Mouse (Mus musculus) heart, adult 2 months (tissue): ENCODE data around the gene Trpv4. TPM values are rescaled to one million over a fixed set of nuclear protein-coding genes. Genes with fewer than 3 reads are reported as not detected.

Experiments
- DNase-seq, 2 experiments: peaks; one replicate each; pipeline ENCODE4 v3.0.0; 2021
- H3K27ac ChIP-seq: fragments of 200-600 bp; 2 replicates; pipeline ENCODE4 v1.8.1; 2022
- H3K27me3 ChIP-seq: fragments of 200-500 bp; 2 replicates; pipeline ENCODE4 v1.6.1; 2012; ENCODE audit warnings: mild to moderate bottlenecking, low read length, inconsistent platforms, mixed read lengths; ENCODE audit not compliant: control insufficient read depth, insufficient read depth
- H3K36me3 ChIP-seq: fragments of 200-500 bp; 2 replicates; pipeline ENCODE4 v1.6.1; 2012; ENCODE audit warnings: low read length, inconsistent platforms; ENCODE audit not compliant: control insufficient read depth, insufficient read depth
- H3K4me1 ChIP-seq: fragments of 200-500 bp; 2 replicates; pipeline ENCODE4 v1.6.1; 2011; ENCODE audit warnings: low read length; ENCODE audit not compliant: control insufficient read depth, insufficient read depth
- H3K4me3 ChIP-seq: fragments of 200-600 bp; 2 replicates; pipeline ENCODE4 v1.8.1; 2022
- H3K79me2 ChIP-seq: fragments of 200-500 bp; replicated peaks from 2 replicates; pipeline ENCODE4 v1.6.1; 2012; ENCODE audit warnings: mild to moderate bottlenecking, inconsistent platforms, low read length, moderate library complexity, mixed read lengths; ENCODE audit not compliant: control insufficient read depth, insufficient read depth
- H3K9ac ChIP-seq: fragments of 200-500 bp; 2 replicates; pipeline ENCODE4 v1.6.1; 2012; ENCODE audit warnings: low read depth, mild to moderate bottlenecking, control low read depth, inconsistent platforms, low read length, mixed read lengths
- CTCF ChIP-seq: fragments of 200-600 bp; IDR thresholded peaks from 2 replicates; pipeline ENCODE4 v1.8.1; 2022; ENCODE audit warnings: antibody characterized with exemption, mild to moderate bottlenecking, moderate library complexity
- EP300 ChIP-seq: fragments of 200-500 bp; IDR thresholded peaks from 2 replicates; pipeline ENCODE4 v1.6.1; 2011; ENCODE audit warnings: low read depth, low read length, control low read depth; ENCODE audit not compliant: insufficient read depth
- POLR2A ChIP-seq: fragments of 200-500 bp; IDR thresholded peaks from 2 replicates; pipeline ENCODE4 v1.6.1; 2011; ENCODE audit warnings: mild to moderate bottlenecking, low read depth, low read length, control low read depth; ENCODE audit not compliant: insufficient read depth
- WGBS: fragments of 180-500 bp; shearing (Covaris S2); methylation state at CpG from one replicate; pipeline ENCODE4 v1.1.7; 2018; 5-methylcytosine and 5-hydroxymethylcytosine counted together
- intact Hi-C: fragments of 180-260 bp; cut with DNase I; formaldehyde crosslinking; loops from one replicate; pipeline ENCODE4 v1.15.1; 2025
- polyA plus RNA-seq: library from polyadenylated mRNA; depleted of rRNA; stranded (reverse); fragments of >200 nt; gene quantifications from 2 replicates; pipeline ENCODE4 v1.2.3, GENCODE M21; 2012
- total RNA-seq, 2 experiments: library from RNA; stranded (reverse); gene quantifications; 2 replicates each; pipeline ENCODE4 v1.2.3; 2021

Trpv4 gene
- total and polyA plus RNA-seq, 3 experiments = 3.6 to 7.5 (median 5.1) TPM

DNA sequence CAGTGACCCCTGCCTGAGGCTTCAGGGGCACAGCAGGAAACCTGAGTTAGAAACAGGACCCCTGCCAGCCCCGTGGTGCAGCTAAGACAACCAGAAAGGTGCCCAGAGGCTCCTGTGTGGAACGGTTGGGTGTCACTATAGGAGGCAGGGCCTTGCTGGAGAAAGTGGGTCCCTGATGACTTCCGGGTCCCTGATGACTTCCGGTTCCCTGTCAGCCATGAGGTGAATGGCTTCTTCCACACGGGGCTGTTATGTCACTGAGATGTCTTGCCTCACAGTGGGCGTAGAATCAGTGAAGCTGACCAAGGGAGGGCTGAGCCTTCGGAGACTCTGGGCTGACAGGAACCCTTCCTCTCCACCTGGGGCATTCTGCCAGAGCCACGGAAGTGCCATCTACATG, 16.4 kb upstream of the Trpv4 start:
- no peaks in the 10 kb centered on the region for H3K4me1 ChIP-seq
- no peak overlapping the region for H3K4me3 ChIP-seq
- H3K79me2 ChIP-seq = no peaks in the 10 kb centered on the region
- TF ChIP-seq EP300 = no peak
- no peak for TF ChIP-seq CTCF
- no peak for TF ChIP-seq POLR2A
- no peak for DNase-seq
- 78% methylated on average over 8 of the region's 8 CpGs for WGBS
- H3K36me3 ChIP-seq = no peaks in the 10 kb centered on the region
- no peak overlapping the region for H3K27ac ChIP-seq
- no peaks in the 10 kb centered on the region for H3K27me3 ChIP-seq
- no peak overlapping the region for H3K9ac ChIP-seq
- intact Hi-C loops = no loop called here

GRCm38 (mm10) chr5:114673114-114673513, 14.9 kb upstream of the Trpv4 start:
- intact Hi-C loops = no loop called here
- Histone ChIP-seq H3K4me3 (no peak overlapping the region), H3K36me3 (no peaks in the 10 kb centered on the region), H3K4me1 (no peaks in the 10 kb centered on the region), H3K79me2 (no peaks in the 10 kb centered on the region), H3K27ac (no peak overlapping the region), H3K27me3 (no peaks in the 10 kb centered on the region), H3K9ac (no peak overlapping the region)
- TF ChIP-seq CTCF (peak; percentile 27), POLR2A (no peak), EP300 (no peak)
- no peak for DNase-seq
- 84% methylated on average over 13 of the region's 13 CpGs for WGBS

- no peak overlapping the region for H3K9ac ChIP-seq
- no peaks in the 10 kb centered on the region for H3K36me3 ChIP-seq
- DNase-seq = no peak
- H3K27ac ChIP-seq = no peak overlapping the region
- intact Hi-C loops = loop anchor here (2.0 to 5.0 kb wide), 2 partner anchors 22 to 42 kb away; partner anchors contain the start of gene Gltp
- no peak overlapping the region for H3K4me3 ChIP-seq
- 97% methylated on average over 5 of the region's 5 CpGs for WGBS
- no peaks in the 10 kb centered on the region for H3K79me2 ChIP-seq
- no peak for TF ChIP-seq EP300
- no peak for TF ChIP-seq POLR2A
- no peak for TF ChIP-seq CTCF
- H3K27me3 ChIP-seq = no peaks in the 10 kb centered on the region
- peaks cover 3% of the 10 kb centered on the region; the same call in 1 of the 2 replicates for H3K4me1 ChIP-seq
Observed at GRCm38 (mm10) chr5:114669014-114669413, 10.8 kb upstream of the Trpv4 start.

DNA sequence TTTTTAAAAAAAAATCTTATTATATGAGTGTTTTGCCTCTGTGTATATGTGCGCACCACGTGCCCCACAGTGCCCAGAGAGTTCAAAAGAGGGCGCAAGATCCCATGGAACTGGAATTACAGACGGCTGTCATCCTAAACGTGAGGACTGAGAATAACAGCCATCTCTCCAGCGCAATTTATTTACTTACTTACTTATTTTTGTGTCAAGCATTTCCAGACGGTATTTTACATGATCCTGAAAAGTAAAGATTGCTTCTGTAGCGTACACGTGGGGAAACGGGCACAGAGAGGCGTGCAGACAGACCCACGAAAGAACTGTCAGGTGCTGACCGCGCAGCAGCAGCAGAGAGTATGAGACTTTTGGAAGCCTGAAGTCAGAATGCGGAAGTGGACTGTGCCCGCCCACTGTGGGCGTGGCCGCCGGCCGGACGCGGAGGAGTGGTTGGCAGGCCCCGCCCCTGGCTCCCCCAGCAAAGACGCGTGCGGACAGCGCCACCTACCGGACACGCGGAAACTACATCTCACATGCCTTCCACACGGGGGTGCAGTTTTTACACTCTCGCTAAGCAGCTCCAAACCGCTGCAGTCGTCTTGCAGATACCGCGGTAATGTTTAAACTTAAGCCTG, 9.1 kb upstream of the Trpv4 start:
- Histone ChIP-seq H3K79me2 (no peaks in the 10 kb centered on the region), H3K9ac (0 out of 2 replicates have a peak overlapping the region, but pooled peaks have one; percentile 5), H3K4me3 (peak overlapping the region; percentile 40), H3K27ac (peak overlapping the region; percentile 88), H3K4me1 (peaks cover 3% of the 10 kb centered on the region; the same call in 1 of the 2 replicates), H3K36me3 (no peaks in the 10 kb centered on the region), H3K27me3 (no peaks in the 10 kb centered on the region)
- 3% methylated on average over 36 of the region's 36 CpGs for WGBS
- peak; percentile 98 to 100 for DNase-seq
- intact Hi-C loops = loop anchor here (1.0 to 5.0 kb wide), 3 partner anchors 17 to 40 kb away; no protein-coding TSS in a partner anchor
- TF ChIP-seq EP300 = peak; percentile 99
- TF ChIP-seq POLR2A = peak; percentile 99
- peak; percentile 94 for TF ChIP-seq CTCF

GRCm38 (mm10) chr5:114666659-114667058, 8.4 kb upstream of the Trpv4 start:
- H3K4me3 ChIP-seq = no peak overlapping the region
- peak overlapping the region; percentile 88 for H3K27ac ChIP-seq
- no peak for DNase-seq
- H3K36me3 ChIP-seq = no peaks in the 10 kb centered on the region
- no peaks in the 10 kb centered on the region for H3K79me2 ChIP-seq
- no peaks in the 10 kb centered on the region for H3K27me3 ChIP-seq
- intact Hi-C loops = loop anchor here (1.0 to 5.0 kb wide), 3 partner anchors 16 to 39 kb away; no protein-coding TSS in a partner anchor
- H3K4me1 ChIP-seq = peaks cover 3% of the 10 kb centered on the region; the same call in 1 of the 2 replicates
- 68% methylated on average over 1 of the region's 1 CpGs for WGBS
- TF ChIP-seq EP300 (no peak), CTCF (no peak), POLR2A (no peak)
- H3K9ac ChIP-seq = no peak overlapping the region

DNA sequence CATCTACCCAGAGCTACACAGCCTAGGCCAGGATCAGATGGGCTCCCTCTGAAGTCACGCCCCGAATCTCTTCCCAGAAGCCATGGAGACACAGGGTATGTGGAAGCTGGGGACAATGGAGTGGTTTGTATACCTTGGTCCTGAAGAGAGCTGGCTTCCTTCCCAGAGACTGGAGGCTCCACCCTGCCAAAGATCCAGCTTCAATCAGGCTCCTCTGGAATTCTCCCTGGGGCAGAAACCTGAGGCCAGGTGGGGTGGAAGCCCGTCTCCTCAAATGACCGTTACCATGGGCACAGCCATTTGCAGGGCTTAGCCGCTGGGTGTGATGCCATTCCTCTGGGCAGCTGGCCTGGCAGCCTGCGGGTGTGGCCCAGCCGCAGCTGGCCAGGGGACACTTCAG, 6.5 kb upstream of the Trpv4 start:
- no peak overlapping the region for H3K4me3 ChIP-seq
- H3K36me3 ChIP-seq = no peaks in the 10 kb centered on the region
- no peak overlapping the region for H3K27ac ChIP-seq
- DNase-seq = no peak
- intact Hi-C loops = loop anchor here (5.0 kb wide), 1 partner anchor 37 kb away; no protein-coding TSS in a partner anchor
- peaks cover 3% of the 10 kb centered on the region; the same call in 1 of the 2 replicates for H3K4me1 ChIP-seq
- TF ChIP-seq POLR2A (no peak), EP300 (no peak), CTCF (no peak)
- 70% methylated on average over 7 of the region's 7 CpGs for WGBS
- H3K9ac ChIP-seq = no peak overlapping the region
- H3K27me3 ChIP-seq = no peaks in the 10 kb centered on the region
- H3K79me2 ChIP-seq = no peaks in the 10 kb centered on the region
